Mouse (Mus musculus): ENCODE data around the gene a.

DNA sequence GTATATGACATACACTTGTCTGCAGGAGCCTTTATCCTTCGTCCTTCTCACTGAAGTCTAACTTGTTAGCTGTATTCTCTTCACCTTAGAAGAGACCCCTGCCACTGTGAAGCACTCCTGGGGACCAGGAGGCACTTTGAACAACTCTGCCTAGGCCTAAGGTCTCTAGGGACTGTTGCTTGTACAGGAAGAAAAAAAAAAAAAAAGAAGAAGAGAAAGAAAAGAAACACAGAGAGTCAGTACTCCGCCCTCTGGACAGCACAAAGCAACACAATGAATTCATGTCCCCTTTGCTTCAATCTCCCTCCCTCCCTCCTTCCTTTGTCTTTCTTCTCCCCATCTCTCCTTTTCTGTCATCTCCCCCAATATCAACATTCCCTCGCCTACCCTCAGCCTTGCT lies 253.9 kb downstream of the a start:
- TF ChIP-seq CTCF (IDR thresholded peaks at IDR 0.05; ENCODE audit: control insufficient read depth, insufficient read depth, insufficient replicate concordance, low read depth, low read length) (no peak), POLR2A (IDR thresholded peaks at IDR 0.05; ENCODE audit: control insufficient read depth, low read depth, low read length) (no peak)
